Mouse (Mus musculus) testis, postnatal 14 days (tissue): ENCODE measurements around the gene Cacna1a.
A peak's percentile ranks its signal among the peaks of the same experiment; 100 is the strongest.
"Not testable (repeated sequence)": the region's sequence is repeated elsewhere in the genome, so short reads cannot be mapped to it uniquely, and the experiment has no call there.

Experiments used
- DNase-seq: peaks from one replicate; pipeline ENCODE4 v3.0.0; 2021; ENCODE audit warnings: low spot score

Gene Cacna1a

DNA sequence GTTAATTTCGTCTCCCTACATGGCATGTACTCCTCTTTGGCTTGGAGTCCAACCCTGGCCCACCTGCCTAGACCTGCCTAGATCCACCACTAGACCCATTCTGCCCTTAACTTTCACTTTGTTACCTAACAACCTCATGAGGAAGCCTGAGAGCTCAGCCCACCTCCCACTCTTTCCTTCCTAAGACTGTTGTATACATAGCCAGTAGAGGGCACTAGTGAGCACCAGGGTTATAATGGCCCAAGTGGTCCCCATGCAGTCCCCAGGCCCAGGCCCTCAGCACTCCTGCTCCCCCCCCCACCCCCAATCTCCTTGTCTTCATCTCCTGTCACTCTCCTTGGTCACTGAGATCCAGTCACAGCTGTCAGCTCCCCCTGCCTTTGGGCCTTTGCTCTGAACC, 86.2 kb downstream of the Cacna1a start:
- DNase-seq, result no peak

DNA sequence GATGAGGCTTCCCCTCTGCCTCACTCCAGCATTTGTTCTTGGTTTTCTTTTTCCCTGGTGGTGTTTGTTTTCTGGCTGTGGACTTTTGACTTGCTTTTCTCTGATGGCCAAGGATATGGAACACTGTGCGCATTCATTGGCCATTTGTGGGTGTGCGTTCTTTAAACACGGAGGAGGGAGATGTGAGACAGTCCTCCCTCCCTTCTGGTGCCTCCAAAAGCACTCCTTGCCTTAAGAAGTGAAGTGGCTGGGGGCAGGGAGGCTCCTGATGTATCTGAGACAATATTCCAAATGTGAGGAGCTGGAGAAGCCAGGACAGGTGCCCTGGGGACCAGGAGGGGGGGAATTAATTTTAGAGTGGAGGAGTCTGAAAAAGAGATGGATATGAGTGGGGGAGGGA, 89.1 kb downstream of the Cacna1a start:
- no peak for DNase-seq

DNA sequence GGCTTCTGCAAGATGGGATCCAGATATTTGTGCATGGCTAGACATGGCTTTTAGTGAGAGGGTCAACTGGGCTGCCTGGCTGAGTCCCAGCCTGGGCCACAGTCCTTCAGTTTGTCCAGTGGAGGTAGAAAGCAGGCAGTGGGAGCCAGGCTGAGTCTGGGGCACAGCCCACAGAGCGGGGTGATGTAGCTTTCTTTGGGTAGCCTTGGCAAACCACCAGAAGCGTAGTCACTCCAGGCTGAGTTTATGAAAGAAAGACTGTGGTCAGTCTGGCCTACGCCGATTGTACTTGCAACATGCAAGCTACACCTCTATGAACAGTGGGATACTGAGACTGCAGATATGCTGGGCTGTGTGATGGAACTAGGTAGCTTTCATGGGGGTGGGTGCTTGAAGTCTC, 94.8 kb downstream of the Cacna1a start:
- no peak for DNase-seq

DNA sequence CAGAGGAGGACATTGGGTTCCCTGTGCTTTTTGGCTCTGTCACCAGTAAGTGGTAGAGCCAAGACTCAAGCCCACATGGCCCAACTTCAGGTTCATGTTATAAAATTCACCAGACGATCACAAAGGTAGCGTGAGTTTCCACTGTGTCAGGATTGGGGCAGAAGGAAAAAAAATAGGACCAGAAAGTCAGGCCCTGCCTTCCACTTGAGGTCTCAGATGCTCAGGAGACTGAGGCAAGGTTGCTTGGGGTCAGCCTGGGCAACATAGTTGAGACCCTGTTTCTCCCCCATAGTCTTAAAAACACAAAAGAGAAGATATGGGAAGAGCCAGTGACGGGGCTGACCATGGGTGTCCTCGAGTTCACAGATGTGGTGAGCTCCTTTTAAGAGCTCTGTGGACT, 97.1 kb downstream of the Cacna1a start:
- DNase-seq, result no peak

GRCm38 (mm10) chr8:84485864-84486263, 97.6 kb downstream of the Cacna1a start:
- DNase-seq, result peak; percentile 33

- no peak for DNase-seq
Measured at GRCm38 (mm10) chr8:84489223-84489622, 101.0 kb downstream of the Cacna1a start.

GRCm38 (mm10) chr8:84494541-84495084, 106.4 kb downstream of the Cacna1a start:
- DNase-seq, result no peak

DNA sequence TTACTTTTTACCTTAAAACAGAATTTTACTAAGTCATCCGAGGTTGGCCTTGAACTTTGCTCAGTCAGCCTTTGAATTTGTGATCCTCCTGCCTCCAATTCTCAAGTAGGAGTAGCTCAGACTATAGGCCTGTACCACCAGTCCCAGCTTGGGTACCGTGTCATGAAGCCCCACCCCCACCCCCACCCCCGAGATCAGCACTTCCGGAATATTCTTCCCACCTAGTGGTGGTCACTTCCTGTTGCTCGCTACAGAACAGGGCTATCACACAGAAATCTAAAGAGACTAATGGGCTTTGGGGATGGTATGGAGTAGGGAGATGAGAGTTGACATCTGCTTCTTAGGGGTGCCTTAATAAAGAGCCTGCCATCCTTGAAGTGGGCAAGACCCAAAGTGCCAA, 112.9 kb downstream of the Cacna1a start:
- DNase-seq, result no peak

- DNase-seq, result no peak
Measured at GRCm38 (mm10) chr8:84501671-84502308, 113.5 kb downstream of the Cacna1a start.

DNA sequence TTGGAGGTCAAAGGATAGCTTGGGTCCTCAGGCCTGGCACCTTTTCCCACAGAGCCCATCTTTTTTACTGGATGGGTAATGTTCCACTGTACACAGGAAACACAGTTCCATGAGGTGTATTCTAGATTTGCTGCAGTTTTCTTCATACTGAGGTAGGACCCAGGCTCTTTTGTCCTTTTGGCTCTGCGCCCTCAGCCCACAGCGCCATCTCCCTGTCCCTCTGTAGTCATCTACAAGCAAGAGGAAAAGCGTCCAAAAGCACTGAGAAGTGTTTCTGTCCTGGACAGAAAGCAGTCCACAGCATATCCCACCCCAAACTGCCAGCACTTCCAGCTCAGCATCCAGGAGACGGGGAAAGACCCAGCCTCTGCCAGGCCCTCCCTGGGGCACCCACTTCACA, 114.4 kb downstream of the Cacna1a start:
- DNase-seq, result no peak

- DNase-seq, result no peak
Measured at GRCm38 (mm10) chr8:84507220-84507619, 119.0 kb downstream of the Cacna1a start.

- DNase-seq, result not testable (repeated sequence)
Measured at GRCm38 (mm10) chr8:84509764-84510163, 121.5 kb downstream of the Cacna1a start.

DNA sequence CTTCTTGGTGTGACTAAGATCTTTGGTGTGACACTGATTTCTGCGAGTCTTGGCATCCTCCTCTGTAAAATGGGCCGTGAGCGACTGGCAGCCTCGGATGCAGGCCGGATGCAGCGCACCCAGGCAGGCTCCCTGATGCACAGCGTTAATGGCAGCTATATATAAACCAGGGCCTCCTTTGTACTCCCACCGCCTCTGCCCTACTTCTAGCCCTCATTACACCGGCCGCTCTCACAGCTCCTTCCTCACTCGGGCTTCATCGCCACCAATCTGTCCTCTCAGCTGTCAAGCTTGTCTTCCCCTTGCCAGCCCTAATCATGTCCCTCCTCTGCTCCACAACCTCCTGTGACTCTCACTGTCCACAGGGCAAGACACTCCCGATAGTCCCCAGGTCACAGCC, 123.4 kb downstream of the Cacna1a start:
- DNase-seq, result no peak

GRCm38 (mm10) chr8:84513765-84514164, 125.5 kb downstream of the Cacna1a start:
- DNase-seq, result no peak

DNA sequence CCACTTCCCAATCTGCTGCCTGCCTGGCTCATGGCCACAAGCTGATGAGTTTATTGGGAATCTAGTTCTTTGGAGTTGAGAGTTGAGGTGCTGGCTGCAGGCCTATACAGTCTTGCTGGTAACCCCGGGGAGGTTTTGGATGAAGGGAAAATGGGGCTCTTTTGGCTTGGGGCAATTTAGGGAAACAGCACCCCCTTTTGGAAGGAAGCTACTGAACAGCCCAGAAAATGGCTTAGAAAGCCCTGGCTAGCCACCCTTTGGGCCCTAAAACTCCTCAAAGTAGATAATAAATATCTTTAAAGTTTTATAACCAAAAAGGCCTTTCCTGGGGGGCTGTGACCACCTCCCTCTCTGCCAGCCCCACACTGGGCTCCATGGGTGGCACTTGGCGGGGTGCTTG, 129.9 kb downstream of the Cacna1a start:
- DNase-seq, result no peak

DNA sequence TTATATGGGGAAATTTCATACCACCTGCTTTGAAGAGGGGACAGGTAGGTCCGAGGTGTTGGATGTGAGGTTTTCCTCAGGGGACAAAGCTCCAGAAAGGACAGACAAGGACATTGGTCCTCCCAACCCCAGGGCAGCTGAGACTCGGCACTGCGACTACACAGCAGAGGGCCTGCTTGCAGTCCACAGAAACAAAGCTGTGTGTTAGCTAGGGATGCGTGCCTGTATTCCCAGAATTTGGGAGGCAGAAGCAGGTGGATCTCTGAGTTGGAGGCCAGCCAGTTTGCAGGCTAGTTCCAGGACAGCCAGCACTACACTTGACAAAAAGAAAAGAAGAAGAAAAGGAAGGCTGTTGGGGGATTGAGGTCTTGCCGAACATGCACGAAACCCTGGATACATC, 130.5 kb downstream of the Cacna1a start:
- DNase-seq, result no peak

GRCm38 (mm10) chr8:84519767-84520626, 131.8 kb downstream of the Cacna1a start:
- DNase-seq, result no peak

DNA sequence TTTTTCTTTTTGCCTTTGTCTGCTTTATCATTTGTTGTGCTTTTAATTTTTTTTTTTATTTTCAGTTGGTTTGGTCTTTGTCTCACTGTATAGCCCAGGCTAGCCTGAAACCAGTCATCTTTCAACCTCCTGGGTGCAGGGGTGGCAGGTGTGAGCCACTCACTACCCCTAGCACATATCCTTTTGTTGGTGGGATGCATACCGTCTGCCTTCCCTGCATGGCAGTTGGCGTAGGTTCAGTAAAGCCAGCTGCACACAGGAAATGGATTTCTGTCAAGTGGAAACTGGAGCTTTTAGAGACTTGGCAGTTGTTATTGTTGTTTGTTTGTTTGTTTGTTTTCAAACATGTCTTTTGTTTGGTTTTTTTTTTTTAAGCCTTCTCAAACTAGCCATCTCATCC, 132.8 kb downstream of the Cacna1a start:
- no peak for DNase-seq

- DNase-seq, result no peak
Measured at GRCm38 (mm10) chr8:84528036-84528435, 139.8 kb downstream of the Cacna1a start.

DNA sequence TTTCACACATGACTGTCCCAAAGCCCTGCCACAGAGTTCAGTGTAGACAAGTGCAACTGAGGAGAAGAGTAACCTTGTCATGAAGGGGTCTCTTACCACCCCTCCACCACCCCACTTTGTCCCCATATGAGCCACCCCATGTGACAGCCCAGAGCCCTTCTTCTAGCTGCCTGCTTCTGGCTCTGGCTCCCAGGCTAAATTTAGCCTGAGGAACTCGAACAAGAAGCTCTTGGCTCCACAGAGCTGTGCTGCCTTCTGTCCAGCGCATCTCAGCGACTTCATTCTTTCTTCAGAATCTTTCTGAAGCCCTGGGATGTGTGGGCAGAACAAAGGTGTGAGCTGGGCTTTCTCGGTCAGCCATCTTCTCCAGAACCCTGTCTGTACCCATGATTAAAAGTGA, 141.3 kb downstream of the Cacna1a start:
- DNase-seq, result no peak

GRCm38 (mm10) chr8:84532725-84533124, 144.5 kb downstream of the Cacna1a start:
- no peak for DNase-seq

- DNase-seq, result no peak
Measured at GRCm38 (mm10) chr8:84533341-84533740, 145.1 kb downstream of the Cacna1a start.

DNA sequence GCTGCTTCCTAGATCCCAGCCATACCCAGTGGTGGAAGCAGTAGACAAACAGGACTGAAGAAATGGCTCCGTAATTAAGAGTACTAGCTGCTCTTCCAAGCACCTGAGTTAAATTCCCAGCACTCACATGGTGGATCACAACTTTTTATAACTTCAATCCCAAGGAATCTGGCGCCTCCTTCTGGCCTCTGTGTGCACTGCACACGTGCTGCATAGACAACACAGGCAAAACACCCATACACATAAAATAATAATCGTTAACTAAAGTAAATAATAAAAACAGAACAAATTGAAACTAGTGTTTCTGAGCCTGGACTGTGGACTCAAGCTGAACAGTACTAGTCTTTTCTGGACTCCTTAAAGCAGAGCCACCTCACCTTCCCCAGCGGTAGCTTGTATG, 148.7 kb downstream of the Cacna1a start:
- DNase-seq, result no peak
